Mouse (Mus musculus): ENCODE results near the gene Cep170.

DNA sequence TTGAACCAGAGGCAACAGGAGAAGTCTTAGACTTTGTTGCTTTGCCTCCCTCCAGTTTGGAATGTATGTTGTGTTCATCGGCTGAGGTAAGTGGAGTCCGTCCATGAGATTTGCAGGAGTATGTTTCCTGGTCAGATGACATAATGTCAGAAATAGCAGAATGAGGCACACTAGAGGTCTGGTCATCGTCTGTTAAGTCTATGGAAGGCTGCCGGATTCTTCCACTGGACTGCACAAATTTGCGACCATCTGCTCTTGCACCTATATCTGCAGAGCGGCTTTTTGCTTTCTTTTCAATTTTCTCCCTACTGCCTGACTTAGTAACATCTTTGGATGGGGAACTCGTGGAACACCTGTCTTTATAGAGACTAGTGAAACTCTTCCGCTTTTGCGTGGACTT is 58.3 kb downstream of the Cep170 start:
- TF ChIP-seq CTCF (IDR thresholded peaks at IDR 0.05; ENCODE audit: low read depth) (no peak), EP300 (IDR thresholded peaks at IDR 0.05; ENCODE audit: low read depth) (no peak)

Measured in heart, postnatal 0 days (tissue).